Mouse (Mus musculus) CH12.LX (cell line): Measurements from ENCODE around the gene Taldo1. TPM values are rescaled to one million over a fixed set of nuclear protein-coding genes. Genes with fewer than 3 reads are reported as not detected.

ENCODE experiments used
- DNase-seq: peaks from one replicate; pipeline ENCODE4 v3.0.0-alpha.2; 2013; ENCODE audit errors: extremely low read depth
- H3K27ac ChIP-seq: 2 replicates; pipeline ENCODE4 v1.5.1; 2012; ENCODE audit warnings: low read depth, mild to moderate bottlenecking, control low read depth, moderate library complexity; ENCODE audit not compliant: insufficient read depth
- H3K27me3 ChIP-seq: replicated peaks from 2 replicates; pipeline ENCODE3; 2012; ENCODE audit warnings: inconsistent platforms
- H3K36me3 ChIP-seq, 2 experiments: replicated peaks in 1 of 2; 2 replicates each; pipeline versions ENCODE3 to v1.6.1; 2012; ENCODE audit warnings: inconsistent platforms in 1 of 2, low read length in 1 of 2, mild to moderate bottlenecking in 1 of 2, mixed read lengths in 1 of 2, moderate library complexity in 1 of 2; ENCODE audit not compliant: control insufficient read depth in 1 of 2, insufficient read depth in 1 of 2
- H3K4me1 ChIP-seq, 2 experiments: 2 replicates each; pipeline ENCODE4 v1.6.1; 2012; ENCODE audit warnings: inconsistent platforms in 1 of 2, moderate library complexity in 1 of 2; ENCODE audit not compliant: insufficient read depth in 2 of 2, control insufficient read depth in 1 of 2
- H3K4me2 ChIP-seq: 2 replicates; pipeline ENCODE4 v1.6.1; 2012; ENCODE audit warnings: low read depth, mild to moderate bottlenecking, control low read depth; ENCODE audit not compliant: poor library complexity, insufficient read depth, severe bottlenecking
- H3K4me3 ChIP-seq, 3 experiments: fragments of 150-350 bp in 1 of 3; sonication (generic) in 1 of 3; replicated peaks in 1 of 3; 2 replicates each; pipeline versions ENCODE3 to v1.5.1; 2011 to 2012; ENCODE audit warnings: low read depth in 2 of 3, low read length in 2 of 3, mild to moderate bottlenecking in 2 of 3, moderate library complexity in 2 of 3, control low read depth in 1 of 3, improper control_type of control experiment in 1 of 3, inconsistent platforms in 1 of 3, mixed read lengths in 1 of 3; ENCODE audit not compliant: poor library complexity in 1 of 3
- H3K79me2 ChIP-seq: replicated peaks from 2 replicates; pipeline ENCODE4 v1.6.1; 2012; ENCODE audit warnings: mild to moderate bottlenecking, moderate library complexity; ENCODE audit not compliant: control insufficient read depth, poor library complexity, insufficient read depth, severe bottlenecking; ENCODE audit errors: extremely low read depth
- H3K9ac ChIP-seq: 2 replicates; pipeline ENCODE4 v1.6.1; 2012; ENCODE audit warnings: low read depth, mild to moderate bottlenecking, control low read depth, moderate library complexity; ENCODE audit not compliant: insufficient read depth
- H3K9me3 ChIP-seq: replicated peaks from 2 replicates; pipeline ENCODE3; 2012; ENCODE audit warnings: low read length, inconsistent platforms, mixed read lengths
- CHD1 ChIP-seq: IDR thresholded peaks from 2 replicates; pipeline ENCODE4 v1.6.1; 2012; ENCODE audit warnings: low read depth, low read length, improper control_type of control experiment, inconsistent platforms
- CTCF ChIP-seq, 2 experiments: IDR thresholded peaks in 1 of 2; conservative IDR thresholded peaks in 1 of 2; 2 replicates each; pipeline ENCODE4 v1.5.1; 2011 to 2012; ENCODE audit warnings: low read depth in 2 of 2, low read length in 2 of 2, improper control_type of control experiment in 1 of 2, inconsistent platforms in 1 of 2, mild to moderate bottlenecking in 1 of 2, moderate library complexity in 1 of 2
- E2F4 ChIP-seq: IDR thresholded peaks from 2 replicates; pipeline ENCODE4 v1.6.1; 2011; ENCODE audit warnings: low read depth, low read length, improper control_type of control experiment; ENCODE audit not compliant: insufficient replicate concordance
- EP300 ChIP-seq: IDR thresholded peaks from 2 replicates; pipeline ENCODE4 v1.6.1; 2011; ENCODE audit warnings: low read length, improper control_type of control experiment
- ETS1 ChIP-seq: conservative IDR thresholded peaks from 2 replicates; pipeline ENCODE4 v1.6.1; 2012; ENCODE audit warnings: low read depth, mild to moderate bottlenecking, inconsistent platforms, low read length, improper control_type of control experiment, moderate library complexity
- GABPA ChIP-seq: IDR thresholded peaks from 2 replicates; pipeline ENCODE4 v1.6.1; 2012; ENCODE audit warnings: low read depth, low read length, improper control_type of control experiment, inconsistent platforms; ENCODE audit not compliant: insufficient replicate concordance
- IRF4 ChIP-seq: IDR thresholded peaks from 2 replicates; pipeline ENCODE4 v1.6.1; 2014; ENCODE audit warnings: low read depth, mild to moderate bottlenecking, inconsistent platforms, low read length, improper control_type of control experiment
- JUN ChIP-seq: IDR thresholded peaks from 2 replicates; pipeline ENCODE4 v1.6.1; 2011; ENCODE audit warnings: low read depth, mild to moderate bottlenecking, low read length, improper control_type of control experiment, moderate library complexity; ENCODE audit not compliant: insufficient read depth
- KAT2A ChIP-seq: IDR thresholded peaks from 2 replicates; pipeline ENCODE4 v1.6.1; 2012; ENCODE audit warnings: low read length, improper control_type of control experiment, inconsistent platforms; ENCODE audit not compliant: insufficient replicate concordance
- MAX ChIP-seq: IDR thresholded peaks from 2 replicates; pipeline ENCODE4 v1.6.1; 2011; ENCODE audit warnings: low read length, improper control_type of control experiment
- MAZ ChIP-seq: IDR thresholded peaks from 2 replicates; pipeline ENCODE4 v1.6.1; 2012; ENCODE audit warnings: low read depth, mild to moderate bottlenecking, inconsistent platforms, low read length, improper control_type of control experiment, moderate library complexity
- MXI1 ChIP-seq: IDR thresholded peaks from 2 replicates; pipeline ENCODE4 v1.6.1; 2011; ENCODE audit warnings: mild to moderate bottlenecking, low read depth, low read length, improper control_type of control experiment
- MYC ChIP-seq: IDR thresholded peaks from 2 replicates; pipeline ENCODE4 v1.6.1; 2011; ENCODE audit warnings: low read depth, mild to moderate bottlenecking, improper control_type of control experiment, low read length
- NELFE ChIP-seq: IDR thresholded peaks from 2 replicates; pipeline ENCODE4 v1.6.1; 2011; ENCODE audit warnings: low read depth, low read length, improper control_type of control experiment
- NRF1 ChIP-seq: IDR thresholded peaks from 2 replicates; pipeline ENCODE4 v1.6.1; 2014; ENCODE audit warnings: low read depth, mild to moderate bottlenecking, inconsistent platforms, low read length, improper control_type of control experiment, moderate library complexity
- PAX5 ChIP-seq: IDR thresholded peaks from 2 replicates; pipeline ENCODE4 v1.6.1; 2012; ENCODE audit warnings: low read length, inconsistent platforms, mixed read lengths
- RAD21 ChIP-seq: IDR thresholded peaks from 2 replicates; pipeline ENCODE4 v1.6.1; 2011; ENCODE audit warnings: low read depth, mild to moderate bottlenecking, low read length, improper control_type of control experiment, moderate library complexity
- SIN3A ChIP-seq: IDR thresholded peaks from 2 replicates; pipeline ENCODE4 v1.6.1; 2012; ENCODE audit warnings: low read length, improper control_type of control experiment, inconsistent platforms
- SMC3 ChIP-seq: IDR thresholded peaks from 2 replicates; pipeline ENCODE4 v1.6.1; 2011; ENCODE audit warnings: low read depth, low read length, improper control_type of control experiment
- TCF12 ChIP-seq: IDR thresholded peaks from 2 replicates; pipeline ENCODE4 v1.6.1; 2014; ENCODE audit warnings: low read depth, mild to moderate bottlenecking, inconsistent platforms, low read length, improper control_type of control experiment
- USF2 ChIP-seq: conservative IDR thresholded peaks from 2 replicates; pipeline ENCODE4 v1.6.1; 2011; ENCODE audit warnings: low read depth, low read length, improper control_type of control experiment
- ZKSCAN1 ChIP-seq: IDR thresholded peaks from 2 replicates; pipeline ENCODE4 v1.6.1; 2012; ENCODE audit warnings: low read depth, inconsistent platforms, low read length, improper control_type of control experiment, borderline replicate concordance
- dilution Hi-C: fragments of 300-500 bp; cut with MboI; formaldehyde crosslinking; loops from 2 replicates; pipeline ENCODE4 v1.14.3; 2020; ENCODE audit warnings: low sequenced_read_pairs; ENCODE audit not compliant: extremely low pct_unique_long_range_greater_than_20kb, extremely low pct_ligation_motif_present
- in situ Hi-C: fragments of 300-500 bp; cut with MboI; formaldehyde crosslinking; loops from 3 replicates; pipeline ENCODE4 v1.14.3; 2019; ENCODE audit warnings: low sequenced_read_pairs, low pct_ligation_motif_present, low pct_unique_long_range_greater_than_20kb, mixed read lengths
- polyA plus RNA-seq: library from polyadenylated mRNA; unstranded; fragments of >175 nt; gene quantifications from 2 replicates; pipeline ENCODE4 v1.2.1, GENCODE M21; 2012; ENCODE audit warnings: low read depth; ENCODE audit not compliant: insufficient read length
- total RNA-seq, 2 experiments: library from RNA; depleted of rRNA; stranded (reverse); fragments of 300-350 nt in 1 of 2; fragments of >200 nt in 1 of 2; gene quantifications; 2 replicates each; pipeline ENCODE4 v1.2.3; 2012 to 2014

Gene Taldo1
- total and polyA plus RNA-seq, 3 experiments, result 129 to 228 (median 188) TPM

- H3K9ac ChIP-seq, result no peak overlapping the region
- in situ Hi-C loops, result no loop called here
These were observed 24.3 kb downstream of the Taldo1 start for GRCm38 (mm10) chr7:141416144-141416841.

GRCm38 (mm10) chr7:141417731-141418681 is 26.0 kb downstream of the Taldo1 start:
- Histone ChIP-seq H3K27me3 (no peaks in the 10 kb centered on the region), H3K4me2 (no peak overlapping the region), H3K4me3 (no peak overlapping the region), H3K36me3 (no peaks in the 10 kb centered on the region), H3K4me1 (peaks cover 3 to 27% of the 10 kb centered on the region in 2 experiments; a peak in 2 of 4 replicates), H3K27ac (no peak overlapping the region), H3K9ac (no peak overlapping the region), H3K9me3 (no peaks in the 10 kb centered on the region), H3K79me2 (no peaks in the 10 kb centered on the region)
- no peak for DNase-seq
- dilution Hi-C loops, result no loop called here
- TF ChIP-seq EP300, result no peak
- 0 out of 2 replicates have a peak, but pooled peaks have one; percentile 8 for TF ChIP-seq IRF4
- peak in 1 of 2 experiments; percentile 54; a peak in 2 of 4 replicates for TF ChIP-seq CTCF (conservative IDR thresholded peaks at IDR 0.05 in 1 of 2, IDR thresholded peaks at IDR 0.05 in 1 of 2; ENCODE audit: low read depth in 2 of 2, low read length in 2 of 2)
- TF ChIP-seq RAD21, result peak; percentile 43
- TF ChIP-seq SMC3, result peak; percentile 37
- in situ Hi-C loops, result no loop called here

More at GRCm38 (mm10) chr7:141416144-141416841, 24.3 kb downstream of the Taldo1 start:
- Histone ChIP-seq H3K9me3 (no peaks in the 10 kb centered on the region), H3K4me3 (no peak overlapping the region), H3K4me2 (no peak overlapping the region), H3K27ac (no peak overlapping the region), H3K27me3 (no peaks in the 10 kb centered on the region), H3K36me3 (peaks cover 0 to 8% of the 10 kb centered on the region in 2 experiments), H3K4me1 (peaks cover 3 to 35% of the 10 kb centered on the region in 2 experiments; a peak in 2 of 4 replicates), H3K79me2 (no peaks in the 10 kb centered on the region)
- TF ChIP-seq NELFE (no peak), MXI1 (no peak), NRF1 (no peak), MAX (no peak), TCF12 (no peak), GABPA (no peak), JUN (no peak), MYC (no peak), E2F4 (no peak), PAX5 (no peak), MAZ (no peak), ZKSCAN1 (no peak), ETS1 (no peak), USF2 (no peak), CHD1 (no peak), KAT2A (no peak), SIN3A (no peak), SMC3 (no peak)
- dilution Hi-C loops, result no loop called here
- no peak for DNase-seq
